Mouse (Mus musculus): ENCODE measurements around the gene Gm10428.

GRCm38 (mm10) chr11:62752780-62753179 is at the start of gene Gm10428:
- no peak for TF ChIP-seq CTCF (IDR thresholded peaks at IDR 0.05; ENCODE audit: low read depth)
- no peak for TF ChIP-seq EP300 (IDR thresholded peaks at IDR 0.05; ENCODE audit: low read depth)
